Mouse (Mus musculus): ENCODE data around the gene Nsf.

GRCm38 (mm10) chr11:103865346-103865745 lies 88.5 kb downstream of the Nsf start:
- TF ChIP-seq GABPA (IDR thresholded peaks at IDR 0.05; ENCODE audit: low read depth, low read length) (no peak), GATA1 (IDR thresholded peaks at IDR 0.05; ENCODE audit: low read depth, low read length) (no peak), CHD2 (IDR thresholded peaks at IDR 0.05; ENCODE audit: low read length) (no peak), MAZ (IDR thresholded peaks at IDR 0.05; ENCODE audit: low read depth, low read length) (no peak)
